Mouse (Mus musculus) 416B (cell line): Measurements from ENCODE around the gene Setd7.
A peak's percentile ranks its signal among the peaks of the same experiment; 100 is the strongest.

Experiments
- DNase-seq: peaks from one replicate; pipeline ENCODE4 v3.0.0; 2011; ENCODE audit warnings: low read depth

Gene Setd7

DNA sequence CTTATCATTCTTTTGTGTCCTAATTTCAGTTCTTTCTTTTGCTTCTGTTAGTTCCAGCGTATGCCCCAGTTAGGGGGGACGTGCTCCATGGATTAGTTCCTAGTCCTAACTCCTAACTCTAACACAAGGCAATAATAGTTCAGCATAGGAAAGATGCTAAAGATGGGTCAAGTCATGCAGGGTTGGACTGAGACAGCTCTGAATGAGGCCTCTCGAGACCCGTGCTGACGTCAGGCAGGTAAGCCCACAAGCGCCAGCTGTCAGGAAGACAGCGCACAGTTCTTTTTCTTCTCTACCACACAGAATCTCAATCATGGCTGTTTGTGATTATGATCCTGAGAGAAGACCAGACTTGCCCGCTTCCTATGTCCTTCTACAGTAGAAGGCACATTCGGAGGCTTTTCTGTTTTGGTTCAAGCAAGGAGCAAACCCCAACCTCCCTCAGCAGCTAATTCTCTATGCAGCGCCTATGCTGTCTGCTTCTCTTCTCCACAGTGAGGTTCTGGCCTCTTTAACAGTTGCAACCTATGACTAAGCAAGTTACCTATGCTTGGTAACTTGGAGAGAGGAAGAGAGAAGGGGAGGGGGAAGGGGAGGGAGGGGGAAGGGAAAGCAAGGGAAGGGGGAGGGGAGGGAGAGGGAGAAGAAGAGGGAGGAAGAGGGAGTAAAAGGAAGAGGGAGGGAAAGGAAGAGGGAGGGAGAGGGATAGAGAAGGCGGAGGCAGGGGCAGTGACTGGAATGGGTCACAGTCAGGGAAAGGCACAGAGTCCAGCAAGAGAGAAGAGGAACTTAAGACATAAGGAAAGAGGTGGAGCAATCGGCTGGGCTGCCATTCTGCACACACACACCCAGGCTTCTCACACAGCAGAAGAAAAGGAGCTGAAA is 42.6 kb downstream of the Setd7 start:
- DNase-seq, result peak; percentile 85

GRCm38 (mm10) chr3:51517467-51517866 is 43.2 kb downstream of the Setd7 start:
- DNase-seq, result no peak

GRCm38 (mm10) chr3:51511983-51512382 is 48.7 kb downstream of the Setd7 start:
- no peak for DNase-seq

DNA sequence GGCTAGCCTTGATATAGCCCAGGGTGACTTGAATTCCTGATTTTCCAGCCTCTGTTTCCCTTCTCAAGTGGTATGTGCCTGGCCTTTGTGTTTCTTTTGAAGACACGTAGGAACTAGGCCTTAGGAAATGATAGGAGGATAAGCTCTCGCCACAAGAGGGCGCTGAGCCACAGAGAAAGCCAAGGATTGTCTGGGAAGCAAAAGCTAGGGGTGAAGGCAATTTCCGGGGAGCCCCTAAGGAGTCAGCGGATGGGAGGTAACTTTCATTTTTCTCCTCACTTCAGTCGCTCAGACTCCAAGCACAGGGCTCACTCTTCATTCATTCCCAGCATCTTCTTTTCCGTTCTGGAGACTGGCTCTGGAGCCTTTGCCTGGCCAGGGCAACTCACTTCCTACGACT is 49.8 kb downstream of the Setd7 start:
- peak; percentile 86 for DNase-seq

GRCm38 (mm10) chr3:51505465-51505864 is 55.2 kb downstream of the Setd7 start:
- DNase-seq, result no peak

DNA sequence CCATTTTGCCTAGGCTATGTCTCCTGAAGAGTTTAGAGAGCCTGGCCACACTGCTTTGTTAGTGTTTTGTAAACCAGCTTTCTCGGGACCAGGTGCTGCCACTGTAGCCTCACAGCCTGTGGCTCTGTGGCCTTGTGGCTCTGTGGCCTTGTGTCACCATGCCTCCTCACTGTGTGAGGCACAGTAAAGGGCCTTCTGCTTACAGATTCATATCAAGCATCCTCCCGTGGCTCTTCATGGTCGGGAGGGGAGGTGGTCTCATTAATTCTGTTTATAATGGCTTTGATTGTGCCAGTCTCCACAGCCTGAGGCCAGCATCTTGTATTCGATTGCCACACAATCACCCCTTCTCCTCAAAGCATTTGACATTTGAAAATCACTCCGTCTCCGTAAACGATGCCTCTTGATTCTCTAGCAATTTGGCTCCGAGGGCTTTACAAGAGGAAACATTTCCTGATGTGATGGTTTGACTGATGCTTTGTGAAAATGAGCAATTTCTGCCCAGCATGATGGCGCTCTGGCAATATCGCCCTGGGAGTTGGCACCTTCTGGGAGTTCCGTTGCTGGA is 56.2 kb downstream of the Setd7 start:
- DNase-seq, result no peak

DNA sequence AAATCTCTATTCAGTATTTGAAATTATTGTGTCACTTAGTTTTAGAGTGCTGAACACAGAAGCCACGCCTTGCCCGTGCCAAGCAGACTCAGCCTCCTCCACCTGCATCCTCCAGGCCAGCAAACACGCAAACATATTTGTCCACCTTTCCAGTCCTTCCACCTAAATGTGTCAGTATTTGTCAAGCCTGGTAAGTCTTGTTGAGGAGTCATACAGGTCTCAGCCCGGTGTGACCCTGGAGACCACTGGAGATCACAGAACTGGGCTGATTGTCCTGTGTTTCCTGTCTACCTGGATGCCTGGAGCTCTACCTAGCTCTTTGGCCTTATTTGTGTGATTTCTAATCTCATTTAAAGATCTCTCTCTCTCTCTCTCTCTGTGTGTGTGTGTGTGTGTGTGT is 60.8 kb downstream of the Setd7 start:
- DNase-seq, result no peak

DNA sequence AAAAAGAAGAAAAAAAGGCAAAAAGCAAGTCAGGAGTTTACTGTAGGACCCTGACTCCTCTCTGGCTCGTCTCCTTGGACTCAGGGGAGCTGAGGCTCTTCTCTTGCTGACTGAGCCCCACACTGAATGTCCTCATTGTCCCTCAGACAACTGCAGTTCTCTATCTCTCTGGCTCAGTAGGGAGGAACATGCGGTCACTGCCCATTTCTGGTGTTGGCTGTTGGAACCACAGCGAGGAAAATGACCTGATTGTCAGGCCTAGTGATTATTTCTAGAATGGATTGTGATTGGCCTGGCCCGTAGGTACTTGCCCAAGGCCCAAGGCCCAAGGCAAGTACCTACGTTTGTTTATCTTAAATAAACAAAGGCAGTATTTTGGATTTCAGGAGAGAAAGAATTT is 62.0 kb downstream of the Setd7 start:
- no peak for DNase-seq

DNA sequence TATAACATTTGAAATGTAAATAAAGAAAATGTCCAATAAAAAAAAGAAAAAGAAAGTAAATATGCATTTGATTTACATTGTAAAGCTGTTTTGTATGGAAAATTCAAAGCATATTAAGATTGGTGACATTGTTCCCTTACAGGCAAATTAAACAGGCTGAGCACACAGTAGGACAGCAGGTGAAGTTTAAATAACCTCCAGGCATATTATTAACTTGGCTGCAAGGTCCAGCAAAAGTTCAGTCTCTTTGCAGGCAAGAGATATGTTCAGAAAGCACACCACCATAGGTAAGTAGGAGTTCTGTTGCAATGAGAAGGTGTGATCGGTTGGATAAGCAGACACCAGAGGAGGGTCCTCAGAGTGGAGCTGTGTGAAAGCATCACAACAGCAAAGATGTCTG is 62.7 kb downstream of the Setd7 start:
- DNase-seq, result no peak

DNA sequence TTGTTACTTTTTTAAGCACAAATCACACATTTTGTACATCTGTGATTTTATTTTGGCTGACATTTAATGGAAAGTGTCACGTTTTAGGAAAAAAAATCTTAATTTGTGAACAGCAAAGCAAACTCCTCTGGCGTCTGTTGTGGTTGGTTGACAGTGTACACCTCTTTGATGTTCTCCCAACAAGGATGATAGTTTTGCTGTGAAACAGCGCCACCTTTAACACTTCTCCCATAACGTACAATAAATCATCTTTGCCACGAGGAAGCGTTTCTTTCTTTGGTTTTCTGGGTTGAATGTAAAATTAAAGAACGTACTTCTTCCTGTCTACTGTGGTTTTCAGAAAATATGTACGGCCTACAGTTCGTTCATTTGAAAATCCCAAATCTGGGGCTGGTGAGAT is 65.0 kb downstream of the Setd7 start:
- DNase-seq, result no peak

GRCm38 (mm10) chr3:51494466-51494865 is 66.2 kb downstream of the Setd7 start:
- DNase-seq, result no peak

DNA sequence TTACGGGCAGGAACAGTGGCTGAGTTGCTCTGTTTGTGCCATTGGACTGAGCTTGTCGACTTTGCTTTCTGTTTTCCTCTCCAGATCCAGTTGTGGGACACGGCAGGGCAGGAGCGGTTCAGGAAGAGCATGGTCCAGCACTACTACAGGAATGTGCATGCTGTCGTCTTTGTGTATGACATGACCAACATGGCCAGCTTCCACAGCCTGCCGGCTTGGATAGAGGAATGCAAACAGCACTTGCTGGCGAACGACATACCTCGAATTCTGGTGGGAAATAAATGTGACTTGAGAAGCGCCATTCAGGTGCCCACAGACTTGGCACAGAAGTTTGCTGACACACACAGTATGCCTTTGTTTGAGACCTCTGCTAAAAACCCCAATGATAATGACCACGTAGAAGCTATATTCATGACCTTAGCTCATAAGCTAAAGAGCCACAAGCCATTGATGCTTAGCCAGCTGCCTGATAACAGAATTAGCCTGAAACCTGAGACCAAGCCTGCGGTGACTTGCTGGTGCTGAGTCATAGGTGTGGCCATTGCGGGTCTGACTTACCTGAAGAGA is 67.3 kb downstream of the Setd7 start:
- DNase-seq, result no peak

GRCm38 (mm10) chr3:51490088-51490753 is 70.5 kb downstream of the Setd7 start:
- no peak for DNase-seq

DNA sequence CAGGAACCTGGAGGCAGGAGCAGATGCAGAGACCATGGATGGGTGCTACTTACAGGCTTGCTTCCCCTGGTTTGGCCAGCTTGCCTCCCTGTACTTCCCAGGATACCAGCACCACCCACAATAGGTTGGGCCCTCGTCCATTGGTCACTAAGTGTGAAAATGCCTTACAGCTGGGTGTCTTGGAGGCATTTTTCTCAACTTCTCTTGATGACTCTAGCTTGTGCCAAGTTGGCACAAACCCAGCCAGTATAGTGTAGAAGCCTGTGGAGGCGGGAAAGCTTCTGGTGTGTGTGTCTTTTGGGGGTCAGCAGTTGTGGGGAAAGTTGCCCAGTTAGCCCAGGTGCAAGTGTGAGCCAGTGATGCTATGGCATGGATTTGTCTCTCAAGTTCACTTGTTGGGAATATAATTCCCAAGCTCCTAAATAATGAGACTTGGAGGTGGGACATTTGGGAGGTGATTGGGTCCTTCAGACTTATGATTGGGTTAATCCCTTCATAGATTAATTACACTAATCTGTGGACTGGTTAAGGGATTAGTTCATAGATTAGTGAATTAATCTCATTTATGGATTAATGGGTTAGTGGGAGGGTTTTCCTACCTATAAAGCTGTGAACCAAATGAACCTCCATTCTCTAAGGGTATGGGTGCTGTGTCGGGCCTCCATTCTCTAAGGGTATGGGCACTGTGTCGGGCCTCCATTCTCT is 74.0 kb downstream of the Setd7 start:
- DNase-seq, result no peak

- peak; percentile 64 for DNase-seq
Measured at GRCm38 (mm10) chr3:51485347-51485746, 75.3 kb downstream of the Setd7 start.

DNA sequence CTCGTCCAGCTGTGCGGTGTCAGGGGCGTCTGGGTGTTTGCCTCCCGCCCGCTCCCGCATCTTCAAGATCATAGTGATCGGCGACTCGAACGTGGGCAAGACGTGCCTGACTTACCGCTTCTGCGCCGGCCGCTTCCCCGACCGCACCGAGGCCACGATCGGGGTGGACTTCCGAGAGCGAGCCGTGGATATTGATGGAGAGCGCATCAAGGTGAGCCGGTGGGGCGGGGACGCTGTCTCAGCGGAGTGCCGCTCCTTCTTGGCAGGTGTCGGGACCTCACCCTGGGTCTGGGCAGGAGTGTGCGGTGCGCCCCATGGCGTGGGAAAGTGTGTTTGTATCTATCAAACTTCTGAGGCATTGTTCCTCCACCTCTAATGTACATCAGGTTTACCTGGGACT is 76.3 kb downstream of the Setd7 start:
- DNase-seq, result no peak

DNA sequence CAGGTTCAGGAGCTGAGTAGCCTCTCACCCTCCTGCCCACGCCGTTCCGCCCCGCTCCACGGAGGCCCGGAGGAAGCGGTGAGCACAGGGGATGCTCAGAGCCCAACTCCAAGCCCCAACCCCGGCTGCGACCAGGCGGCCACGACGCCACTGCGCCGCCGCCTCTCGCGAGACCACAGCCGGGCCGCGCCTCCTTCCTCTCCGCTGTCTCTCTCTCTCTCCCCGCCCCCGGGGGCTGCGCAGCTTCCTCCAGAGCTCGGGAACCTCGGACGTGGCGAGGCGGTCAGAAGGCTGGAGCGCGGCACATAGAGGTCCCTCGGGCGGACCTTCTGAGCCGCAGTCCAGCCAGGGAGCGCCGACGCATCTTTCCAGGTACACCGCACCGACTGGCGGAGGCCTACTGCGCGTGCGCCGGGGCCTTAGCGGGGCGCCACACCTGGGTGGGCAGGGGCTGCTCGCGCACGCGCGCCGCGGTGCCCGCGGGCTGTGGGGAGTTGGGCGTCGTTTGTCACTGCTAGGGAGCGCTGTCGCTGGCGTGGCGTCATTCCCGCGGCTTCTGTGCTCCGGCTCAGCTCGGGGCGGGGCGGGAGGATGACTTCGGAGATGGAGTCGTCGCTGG is 76.8 kb downstream of the Setd7 start, which contains the start of gene Rab33b:
Rab33b (plus strand) TSS at position 180 of the 619 bp plus-strand sequence.
- DNase-seq, result peak; percentile 99

DNA sequence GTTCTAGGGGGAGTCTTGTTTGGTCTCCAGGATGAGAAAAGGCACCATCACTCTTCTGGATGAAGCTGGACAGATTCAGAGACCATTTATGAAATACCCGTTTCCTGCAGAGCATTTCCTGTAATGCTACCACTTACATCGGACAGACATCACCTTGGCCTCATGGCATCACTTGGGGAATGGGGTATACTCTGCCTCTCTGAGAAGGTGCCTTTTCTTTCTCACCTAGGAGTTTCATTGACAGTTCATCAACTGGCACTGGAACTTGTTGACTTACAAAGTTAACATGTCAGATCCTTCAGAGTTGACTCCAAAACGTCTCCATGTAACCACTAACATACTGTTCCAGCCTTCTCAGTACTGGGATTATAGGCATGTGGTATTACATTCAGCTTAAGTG is 77.9 kb downstream of the Setd7 start:
- DNase-seq, result no peak

DNA sequence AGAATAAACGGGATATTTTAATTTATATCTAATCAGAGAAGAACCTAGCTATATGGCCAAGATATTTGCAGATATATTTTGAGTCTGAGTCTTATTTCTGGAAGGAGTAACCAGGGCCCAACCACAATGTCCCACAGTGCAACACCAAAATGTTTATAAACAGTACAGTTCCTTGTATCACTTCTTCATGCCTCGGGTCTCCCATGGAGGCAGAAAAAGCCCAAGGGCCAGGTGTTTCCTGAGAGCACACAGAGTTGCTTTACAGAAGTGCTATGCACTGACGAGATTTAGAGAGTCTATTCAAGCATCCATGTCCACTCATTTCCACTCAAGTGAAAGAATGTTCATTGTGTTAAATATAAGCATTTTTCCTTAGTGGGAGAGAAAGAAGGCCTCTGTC is 78.8 kb downstream of the Setd7 start:
- no peak for DNase-seq

- peak; percentile 79 for DNase-seq
Measured at GRCm38 (mm10) chr3:51481059-51481458, 79.6 kb downstream of the Setd7 start.

DNA sequence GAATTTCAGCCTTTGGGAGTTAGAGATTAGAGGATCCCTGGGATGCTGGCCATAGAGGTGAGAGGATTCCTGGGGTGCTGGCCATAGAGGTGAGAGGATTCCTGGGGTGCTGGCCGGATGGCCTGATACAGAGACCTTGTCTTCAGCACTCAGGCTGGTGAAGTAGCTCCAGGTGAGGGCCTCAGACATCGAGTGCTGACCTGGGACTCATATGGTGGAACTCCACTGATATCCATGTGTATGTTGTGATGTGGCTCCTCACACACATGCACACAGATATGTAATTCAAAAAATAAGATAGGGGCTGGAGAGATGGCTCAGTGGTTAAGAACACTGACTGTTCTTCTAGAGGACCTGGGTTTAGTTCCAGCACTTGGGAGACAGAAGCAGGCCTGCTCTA is 80.8 kb downstream of the Setd7 start:
- no peak for DNase-seq

DNA sequence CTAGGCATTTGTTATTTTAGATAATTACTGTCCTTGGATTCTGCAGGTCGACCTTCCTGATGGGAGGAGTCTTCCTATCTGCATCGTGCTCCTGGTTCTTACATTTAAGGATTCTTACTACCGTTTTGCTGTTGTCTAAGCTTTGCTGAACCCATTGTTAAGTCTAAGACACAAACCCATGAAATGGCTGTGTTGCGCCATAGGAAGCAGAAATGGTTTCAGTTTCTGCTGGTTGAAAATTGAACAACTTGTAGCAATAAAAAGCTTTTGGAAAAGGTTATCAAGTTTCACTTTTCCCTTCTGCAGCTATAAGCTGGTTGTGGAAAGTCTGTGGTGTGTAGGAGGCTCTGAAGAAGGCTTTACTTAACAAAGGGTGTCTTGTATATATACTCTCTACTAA is 85.0 kb downstream of the Setd7 start:
- peak; percentile 61 for DNase-seq
